Mouse (Mus musculus): ENCODE measurements at regions not wholly inside any gene's neighbourhood (a gene's known extent, or its start where the extent isn't known, plus 50 kb on each side); places are given as distances from the start of the nearest gene placed in this dataset.

DNA sequence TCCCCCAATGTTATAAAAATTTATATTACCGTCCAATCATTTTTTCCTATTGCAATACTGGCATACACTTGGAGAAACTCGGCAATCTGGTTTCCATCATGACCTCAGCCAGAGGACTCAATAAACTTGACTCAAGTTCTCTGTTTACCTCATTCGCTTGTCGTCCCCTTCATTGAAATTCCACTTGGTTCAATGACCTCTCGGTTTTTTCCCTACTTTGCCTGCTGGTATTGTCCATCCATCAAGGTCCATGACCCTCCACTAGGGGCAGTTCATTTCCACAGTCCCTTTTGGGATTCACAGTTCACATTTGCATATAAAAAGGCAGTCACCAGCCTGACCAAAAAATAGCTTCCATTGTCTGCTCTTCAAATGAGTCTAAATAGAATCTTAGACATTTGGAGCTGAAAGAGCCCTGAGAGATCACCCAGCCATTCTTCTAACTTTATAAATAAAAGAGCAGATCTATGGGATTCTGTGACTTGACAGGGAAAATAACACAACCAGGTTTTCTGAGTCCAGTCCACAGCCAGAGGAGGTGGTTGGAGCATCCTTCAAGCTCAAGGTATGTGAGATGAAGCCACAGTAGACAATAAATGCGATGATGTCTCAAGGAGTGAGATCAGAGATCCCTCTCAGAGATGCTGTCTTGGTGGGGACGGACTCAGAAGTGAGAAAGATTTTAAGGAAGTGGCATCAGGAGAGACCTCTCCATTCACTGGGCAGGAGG lies 347.4 kb upstream of the Jarid2 start:
- no peak overlapping the region for H3K4me3 ChIP-seq (ENCODE audit: insufficient read depth, poor library complexity, severe bottlenecking)
- no peak overlapping the region for H3ac ChIP-seq (ENCODE audit: control insufficient read depth, insufficient read length, low read depth)
- TF ChIP-seq CEBPB (IDR thresholded peaks at IDR 0.05; ENCODE audit: low read depth) = no peak
- TF ChIP-seq MYOD1 (IDR thresholded peaks at IDR 0.05; ENCODE audit: control insufficient read depth, insufficient read length, low read depth) = no peak
- TF ChIP-seq FOSL1 (IDR thresholded peaks at IDR 0.05; ENCODE audit: insufficient read depth, low read length, poor library complexity, severe bottlenecking) = no peak
- no peak for TF ChIP-seq MAX (IDR thresholded peaks at IDR 0.05)
- no peak for TF ChIP-seq MYOG (IDR thresholded peaks at IDR 0.05; ENCODE audit: control insufficient read depth, extremely low read depth, insufficient read length)
- TF ChIP-seq CTCF (IDR thresholded peaks at IDR 0.05; ENCODE audit: control insufficient read depth, insufficient read depth, insufficient read length) = no peak
- no peak for TF ChIP-seq USF1 (IDR thresholded peaks at IDR 0.05; ENCODE audit: low read depth)
- H3K36me3 ChIP-seq (ENCODE audit: control insufficient read depth, insufficient read depth) = no peaks in the 10 kb centered on the region
- no peaks in the 10 kb centered on the region for H3K79me2 ChIP-seq (ENCODE audit: control insufficient read depth, insufficient read depth)
- no peaks in the 10 kb centered on the region for H3K79me3 ChIP-seq (ENCODE audit: low read depth)
- no peaks in the 10 kb centered on the region for H3K27me3 ChIP-seq (ENCODE audit: control insufficient read depth, insufficient read depth, insufficient read length)

- TF ChIP-seq MYOG (IDR thresholded peaks at IDR 0.05; ENCODE audit: control insufficient read depth, extremely low read depth, insufficient read length) = no peak
- no peak for TF ChIP-seq USF1 (IDR thresholded peaks at IDR 0.05; ENCODE audit: low read depth)
- TF ChIP-seq CTCF (IDR thresholded peaks at IDR 0.05; ENCODE audit: control insufficient read depth, insufficient read depth, insufficient read length) = no peak
- H3K36me3 ChIP-seq (ENCODE audit: control insufficient read depth, insufficient read depth) = no peaks in the 10 kb centered on the region
- no peaks in the 10 kb centered on the region for H3K27me3 ChIP-seq (ENCODE audit: control insufficient read depth, insufficient read depth, insufficient read length)
- no peak overlapping the region for H3ac ChIP-seq (ENCODE audit: control insufficient read depth, insufficient read length, low read depth)
- no peak overlapping the region for H3K4me3 ChIP-seq (ENCODE audit: insufficient read depth, poor library complexity, severe bottlenecking)
- no peaks in the 10 kb centered on the region for H3K79me2 ChIP-seq (ENCODE audit: control insufficient read depth, insufficient read depth)
- H3K79me3 ChIP-seq (ENCODE audit: low read depth) = no peaks in the 10 kb centered on the region
Measured at GRCm38 (mm10) chr13:44383322-44383721, 346.0 kb upstream of the Jarid2 start.

GRCm38 (mm10) chr13:44386767-44387166 lies 342.5 kb upstream of the Jarid2 start:
- no peaks in the 10 kb centered on the region for H3K79me3 ChIP-seq (ENCODE audit: low read depth)
- no peaks in the 10 kb centered on the region for H3K36me3 ChIP-seq (ENCODE audit: control insufficient read depth, insufficient read depth)
- TF ChIP-seq MYOG (IDR thresholded peaks at IDR 0.05; ENCODE audit: control insufficient read depth, extremely low read depth, insufficient read length) (no peak), FOSL1 (IDR thresholded peaks at IDR 0.05; ENCODE audit: insufficient read depth, low read length, poor library complexity, severe bottlenecking) (no peak), CEBPB (IDR thresholded peaks at IDR 0.05; ENCODE audit: low read depth) (no peak), MYOD1 (IDR thresholded peaks at IDR 0.05; ENCODE audit: control insufficient read depth, insufficient read length, low read depth) (no peak), CTCF (IDR thresholded peaks at IDR 0.05; ENCODE audit: control insufficient read depth, insufficient read depth, insufficient read length) (no peak), MAX (IDR thresholded peaks at IDR 0.05) (no peak), USF1 (IDR thresholded peaks at IDR 0.05; ENCODE audit: low read depth) (no peak)
- no peak overlapping the region for H3K4me3 ChIP-seq (ENCODE audit: insufficient read depth, poor library complexity, severe bottlenecking)
- no peak overlapping the region for H3ac ChIP-seq (ENCODE audit: control insufficient read depth, insufficient read length, low read depth)
- H3K79me2 ChIP-seq (ENCODE audit: control insufficient read depth, insufficient read depth) = no peaks in the 10 kb centered on the region
- no peaks in the 10 kb centered on the region for H3K27me3 ChIP-seq (ENCODE audit: control insufficient read depth, insufficient read depth, insufficient read length)

DNA sequence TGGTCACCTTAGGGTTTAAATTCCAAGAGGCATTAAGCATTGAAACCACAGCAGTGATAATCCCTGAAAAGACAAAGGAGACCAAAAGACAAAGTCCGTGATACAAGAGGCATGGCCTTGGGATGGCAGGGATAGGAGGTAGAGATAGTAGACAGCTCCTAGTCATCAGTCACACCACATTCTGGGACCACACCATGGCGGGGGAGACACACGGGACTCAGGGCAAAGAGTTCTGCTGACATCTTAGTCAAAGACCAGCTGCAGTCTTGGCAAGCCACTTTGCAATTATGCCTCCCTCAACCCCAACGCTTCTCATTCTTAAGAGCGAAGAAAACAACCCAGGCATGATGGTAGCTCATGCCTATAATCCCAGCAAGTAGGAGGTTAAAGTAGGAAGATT lies 339.6 kb upstream of the Jarid2 start:
- Histone ChIP-seq H3K79me3 (ENCODE audit: low read depth) (no peaks in the 10 kb centered on the region), H3K36me3 (ENCODE audit: control insufficient read depth, insufficient read depth) (no peaks in the 10 kb centered on the region), H3ac (ENCODE audit: control insufficient read depth, insufficient read length, low read depth) (no peak overlapping the region), H3K27me3 (ENCODE audit: control insufficient read depth, insufficient read depth, insufficient read length) (no peaks in the 10 kb centered on the region), H3K79me2 (ENCODE audit: control insufficient read depth, insufficient read depth) (no peaks in the 10 kb centered on the region), H3K4me3 (ENCODE audit: insufficient read depth, poor library complexity, severe bottlenecking) (no peak overlapping the region)
- no peak for TF ChIP-seq USF1 (IDR thresholded peaks at IDR 0.05; ENCODE audit: low read depth)
- TF ChIP-seq CTCF (IDR thresholded peaks at IDR 0.05; ENCODE audit: control insufficient read depth, insufficient read depth, insufficient read length) = no peak
- no peak for TF ChIP-seq CEBPB (IDR thresholded peaks at IDR 0.05; ENCODE audit: low read depth)
- no peak for TF ChIP-seq MAX (IDR thresholded peaks at IDR 0.05)
- TF ChIP-seq FOSL1 (IDR thresholded peaks at IDR 0.05; ENCODE audit: insufficient read depth, low read length, poor library complexity, severe bottlenecking) = no peak

- Histone ChIP-seq H3K36me3 (ENCODE audit: control insufficient read depth, insufficient read depth) (no peaks in the 10 kb centered on the region), H3K79me2 (ENCODE audit: control insufficient read depth, insufficient read depth) (no peaks in the 10 kb centered on the region), H3K4me3 (ENCODE audit: insufficient read depth, poor library complexity, severe bottlenecking) (no peak overlapping the region), H3K27me3 (ENCODE audit: control insufficient read depth, insufficient read depth, insufficient read length) (no peaks in the 10 kb centered on the region), H3K79me3 (ENCODE audit: low read depth) (no peaks in the 10 kb centered on the region), H3ac (ENCODE audit: control insufficient read depth, insufficient read length, low read depth) (no peak overlapping the region)
- no peak for TF ChIP-seq MYOG (IDR thresholded peaks at IDR 0.05; ENCODE audit: control insufficient read depth, extremely low read depth, insufficient read length)
- no peak for TF ChIP-seq CTCF (IDR thresholded peaks at IDR 0.05; ENCODE audit: control insufficient read depth, insufficient read depth, insufficient read length)
- TF ChIP-seq USF1 (IDR thresholded peaks at IDR 0.05; ENCODE audit: low read depth) = no peak
- TF ChIP-seq MAX (IDR thresholded peaks at IDR 0.05) = no peak
- no peak for TF ChIP-seq CEBPB (IDR thresholded peaks at IDR 0.05; ENCODE audit: low read depth)
- no peak for TF ChIP-seq FOSL1 (IDR thresholded peaks at IDR 0.05; ENCODE audit: insufficient read depth, low read length, poor library complexity, severe bottlenecking)
- no peak for TF ChIP-seq MYOD1 (IDR thresholded peaks at IDR 0.05; ENCODE audit: control insufficient read depth, insufficient read length, low read depth)
Measured at GRCm38 (mm10) chr13:44390666-44391390, 338.4 kb upstream of the Jarid2 start.

Measured in C2C12 (cell line).